Mouse (Mus musculus) lung, embryonic 15.5 days (tissue): ENCODE measurements at regions not wholly inside any gene's neighbourhood (a gene's known extent, or its start where the extent isn't known, plus 50 kb on each side); places are given as distances from the start of the nearest gene placed in this dataset.

Source experiments
- ATAC-seq: fragments of 200-750 bp; cut with Nextera tagmentation; 2 replicates; pipeline ENCODE4 v1.8.0; 2017; ENCODE audit warnings: moderate number of reproducible peaks, borderline replicate concordance; ENCODE audit not compliant: low FRiP score, low TSS enrichment; ENCODE audit errors: extremely low read depth
- H3K27ac ChIP-seq: fragments of 300-500 bp; sonication (generic); 2 replicates; pipeline ENCODE4 v1.5.1; 2015; ENCODE audit warnings: moderate library complexity, mild to moderate bottlenecking, inconsistent platforms
- H3K27me3 ChIP-seq: fragments of 300-500 bp; sonication (generic); 2 replicates; pipeline ENCODE4 v1.6.1; 2015; ENCODE audit warnings: inconsistent platforms
- H3K36me3 ChIP-seq: fragments of 300-500 bp; sonication (generic); 2 replicates; pipeline ENCODE4 v1.6.1; 2015; ENCODE audit warnings: inconsistent platforms
- H3K4me1 ChIP-seq: fragments of 300-500 bp; sonication (generic); 2 replicates; pipeline ENCODE4 v1.6.1; 2015; ENCODE audit warnings: inconsistent platforms
- H3K4me2 ChIP-seq: fragments of 300-500 bp; sonication (generic); 2 replicates; pipeline ENCODE4 v1.6.1; 2015; ENCODE audit warnings: inconsistent platforms, mild to moderate bottlenecking, moderate library complexity
- H3K4me3 ChIP-seq: fragments of 300-500 bp; sonication (generic); 2 replicates; pipeline ENCODE4 v1.5.1; 2015; ENCODE audit warnings: mild to moderate bottlenecking, inconsistent platforms
- H3K9ac ChIP-seq: fragments of 300-500 bp; sonication (generic); 2 replicates; pipeline ENCODE4 v1.6.1; 2015; ENCODE audit warnings: inconsistent platforms
- H3K9me3 ChIP-seq: fragments of 300-500 bp; sonication (generic); 2 replicates; pipeline ENCODE4 v1.6.1; 2016; ENCODE audit warnings: inconsistent platforms
- WGBS: fragments of 180-500 bp; shearing (Covaris S2); methylation state at CpG from one replicate; pipeline ENCODE4 v1.1.7; 2015; 5-methylcytosine and 5-hydroxymethylcytosine counted together

- no peaks in the 10 kb centered on the region for H3K36me3 ChIP-seq
- no peak overlapping the region for H3K4me3 ChIP-seq
- no peak overlapping the region for H3K9ac ChIP-seq
- no peaks in the 10 kb centered on the region for H3K4me1 ChIP-seq
- no peak overlapping the region for H3K27ac ChIP-seq
- no peak for ATAC-seq
- no peak overlapping the region for H3K4me2 ChIP-seq
- no peaks in the 10 kb centered on the region for H3K27me3 ChIP-seq
- H3K9me3 ChIP-seq: no peaks in the 10 kb centered on the region
- 45% methylated on average over 6 of the region's 6 CpGs for WGBS
Observed at GRCm38 (mm10) chr10:20891426-20891825, 60.9 kb upstream of the Ahi1 start.

GRCm38 (mm10) chr10:20883618-20884017, 68.7 kb upstream of the Ahi1 start:
- Histone ChIP-seq H3K4me2 (no peak overlapping the region), H3K27me3 (no peaks in the 10 kb centered on the region), H3K36me3 (no peaks in the 10 kb centered on the region), H3K27ac (no peak overlapping the region), H3K9ac (no peak overlapping the region), H3K9me3 (no peaks in the 10 kb centered on the region), H3K4me3 (no peak overlapping the region), H3K4me1 (no peaks in the 10 kb centered on the region)
- ATAC-seq: no peak
- WGBS: 84% methylated on average over 5 of the region's 5 CpGs

GRCm38 (mm10) chr10:20882599-20882998, 69.7 kb upstream of the Ahi1 start:
- no peak overlapping the region for H3K4me3 ChIP-seq
- WGBS: 88% methylated on average over 8 of the region's 8 CpGs
- no peaks in the 10 kb centered on the region for H3K27me3 ChIP-seq
- no peaks in the 10 kb centered on the region for H3K9me3 ChIP-seq
- no peaks in the 10 kb centered on the region for H3K4me1 ChIP-seq
- H3K27ac ChIP-seq: no peak overlapping the region
- H3K36me3 ChIP-seq: no peaks in the 10 kb centered on the region
- H3K4me2 ChIP-seq: no peak overlapping the region
- no peak for ATAC-seq
- H3K9ac ChIP-seq: no peak overlapping the region

DNA sequence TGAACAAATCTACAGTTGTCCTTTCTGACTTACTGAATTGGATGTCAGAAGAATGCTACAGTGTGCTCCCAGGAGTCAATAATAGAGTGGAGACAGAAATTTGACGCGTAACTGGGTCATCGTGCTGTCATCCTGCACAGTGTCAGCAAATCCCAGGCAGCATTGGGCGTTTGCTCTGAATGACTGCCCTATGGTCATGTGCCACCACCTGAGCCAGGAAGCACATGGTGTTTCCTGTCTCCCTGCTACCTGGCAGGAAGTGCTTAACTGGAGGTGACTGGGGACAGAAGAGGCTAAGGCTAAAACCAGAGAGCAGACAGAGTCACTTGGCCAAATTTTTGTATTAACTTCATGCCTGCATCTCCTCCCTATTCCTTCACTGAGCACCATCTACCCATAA, 72.1 kb upstream of the Ahi1 start:
- Histone ChIP-seq H3K9ac (no peak overlapping the region), H3K27ac (no peak overlapping the region), H3K27me3 (no peaks in the 10 kb centered on the region), H3K4me3 (no peak overlapping the region), H3K9me3 (no peaks in the 10 kb centered on the region), H3K4me1 (peaks cover 5% of the 10 kb centered on the region), H3K4me2 (no peak overlapping the region), H3K36me3 (no peaks in the 10 kb centered on the region)
- no peak for ATAC-seq
- WGBS: 82% methylated on average over 4 of the region's 4 CpGs

DNA sequence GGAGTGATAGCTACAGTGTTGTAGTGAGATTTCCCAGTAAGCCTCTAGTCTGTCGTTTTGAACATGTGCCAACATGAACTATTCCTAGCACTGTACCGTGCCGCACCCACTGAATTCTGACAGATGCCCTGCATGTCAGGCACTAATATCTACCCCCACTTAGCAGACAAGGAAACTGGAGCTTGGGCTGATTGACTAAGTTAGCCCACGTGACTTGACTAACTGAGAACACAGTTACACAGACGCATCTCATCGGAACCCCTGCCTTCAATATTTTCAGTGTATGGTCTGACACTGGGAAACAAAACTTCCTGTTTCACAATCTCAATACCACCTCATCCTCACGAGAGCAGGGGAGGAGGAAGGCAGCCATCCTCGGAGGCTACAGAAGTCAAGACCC, 72.9 kb upstream of the Ahi1 start:
- Histone ChIP-seq H3K4me3 (no peak overlapping the region), H3K4me2 (no peak overlapping the region), H3K27me3 (no peaks in the 10 kb centered on the region), H3K9ac (no peak overlapping the region), H3K9me3 (no peaks in the 10 kb centered on the region), H3K36me3 (no peaks in the 10 kb centered on the region), H3K4me1 (peaks cover 5% of the 10 kb centered on the region), H3K27ac (no peak overlapping the region)
- ATAC-seq: no peak
- 60% methylated on average over 8 of the region's 8 CpGs for WGBS

DNA sequence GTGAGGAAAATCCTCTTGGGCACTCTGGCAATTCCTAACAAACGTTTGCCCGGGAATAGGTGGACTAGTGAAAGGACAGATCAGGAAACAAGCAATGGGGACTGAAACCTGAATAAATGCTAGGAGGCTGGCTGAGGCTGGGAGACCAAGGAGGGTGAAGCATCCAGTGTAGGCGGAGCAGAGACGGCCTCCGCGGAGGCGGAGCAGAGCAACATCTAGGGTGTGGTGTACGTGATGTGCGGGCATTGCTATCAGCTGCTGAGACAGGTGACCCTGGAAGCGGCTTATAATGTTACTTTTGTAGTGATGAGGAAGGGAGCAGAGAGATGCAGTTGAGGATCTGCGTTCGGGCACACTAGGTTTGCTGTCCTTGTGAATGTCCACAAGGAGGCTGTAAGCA, 85.3 kb upstream of the Ahi1 start:
- Histone ChIP-seq H3K27me3 (no peaks in the 10 kb centered on the region), H3K9me3 (no peaks in the 10 kb centered on the region), H3K4me1 (no peaks in the 10 kb centered on the region), H3K36me3 (no peaks in the 10 kb centered on the region), H3K27ac (no peak overlapping the region), H3K4me3 (no peak overlapping the region), H3K9ac (no peak overlapping the region), H3K4me2 (no peak overlapping the region)
- no peak for ATAC-seq
- 82% methylated on average over 12 of the region's 12 CpGs for WGBS

- Histone ChIP-seq H3K27ac (no peak overlapping the region), H3K4me2 (no peak overlapping the region), H3K4me1 (no peaks in the 10 kb centered on the region), H3K9ac (no peak overlapping the region), H3K4me3 (no peak overlapping the region), H3K9me3 (no peaks in the 10 kb centered on the region), H3K27me3 (no peaks in the 10 kb centered on the region), H3K36me3 (no peaks in the 10 kb centered on the region)
- ATAC-seq: no peak
- WGBS: 63% methylated on average over 4 of the region's 4 CpGs
Observed at GRCm38 (mm10) chr10:20865031-20865430, 87.3 kb upstream of the Ahi1 start.

DNA sequence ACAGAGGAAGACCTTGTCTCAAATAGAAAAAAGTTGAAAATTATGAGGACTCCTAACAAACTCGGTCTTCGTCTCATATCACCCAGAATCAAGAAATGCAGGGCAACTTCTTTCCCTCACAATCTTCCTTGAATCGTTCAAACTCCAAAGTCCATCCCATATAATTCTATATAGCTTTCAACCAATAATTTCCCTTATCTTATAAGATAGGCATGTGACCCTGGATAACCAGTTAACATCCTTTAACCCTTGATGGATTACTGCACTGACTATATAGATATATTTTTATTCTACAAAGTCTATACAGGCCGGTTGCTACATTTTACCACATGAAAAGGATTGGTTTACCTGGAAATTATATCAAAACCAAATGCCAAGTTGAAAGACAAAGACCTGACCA, 94.9 kb upstream of the Ahi1 start:
- Histone ChIP-seq H3K4me1 (peaks cover 8% of the 10 kb centered on the region), H3K9me3 (no peaks in the 10 kb centered on the region), H3K27me3 (no peaks in the 10 kb centered on the region), H3K9ac (no peak overlapping the region), H3K4me3 (no peak overlapping the region), H3K36me3 (no peaks in the 10 kb centered on the region), H3K27ac (no peak overlapping the region), H3K4me2 (no peak overlapping the region)
- 92% methylated on average over 4 of the region's 4 CpGs for WGBS
- no peak for ATAC-seq

DNA sequence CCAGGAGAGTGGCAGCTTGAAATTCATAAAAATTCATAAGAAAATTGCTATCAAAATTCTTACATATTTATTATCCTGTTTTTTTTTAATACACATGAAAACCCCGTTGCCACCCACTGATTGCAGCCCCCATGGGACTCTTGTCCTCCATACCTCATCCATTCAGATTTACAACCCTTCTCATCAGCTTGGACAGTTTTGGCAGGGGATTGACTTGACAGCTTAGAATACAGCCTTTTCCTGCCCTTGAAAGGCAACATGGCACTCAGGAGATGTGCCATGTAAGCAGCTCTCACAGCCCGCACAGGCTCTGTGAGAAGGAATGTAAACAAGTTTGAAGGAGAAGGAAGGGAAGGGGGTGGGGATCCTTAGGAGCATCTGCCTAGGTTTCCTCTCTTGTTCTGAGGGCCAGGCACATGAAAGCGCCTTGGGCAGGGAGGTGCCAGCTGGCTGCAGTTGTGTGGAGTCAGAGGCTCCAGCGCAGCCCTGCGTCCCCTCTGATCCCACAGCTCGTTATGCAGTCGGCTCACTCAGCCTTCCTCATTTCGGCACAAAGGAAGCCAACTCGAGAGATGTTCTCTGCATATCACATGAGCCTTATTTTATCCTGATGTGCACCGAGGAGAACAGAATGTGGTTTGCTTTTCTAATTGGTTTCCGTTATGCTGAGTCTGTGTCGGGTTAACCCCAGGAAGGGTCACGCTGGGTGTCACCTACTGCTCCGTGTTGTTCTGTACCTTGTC, 97.6 kb upstream of the Ahi1 start:
- Histone ChIP-seq H3K27me3 (no peaks in the 10 kb centered on the region), H3K4me2 (peak overlapping the region; percentile 47), H3K9me3 (no peaks in the 10 kb centered on the region), H3K36me3 (no peaks in the 10 kb centered on the region), H3K9ac (no peak overlapping the region), H3K4me3 (peak overlapping the region; percentile 12; the same call in 1 of the 2 replicates), H3K4me1 (peaks cover 8% of the 10 kb centered on the region), H3K27ac (no peak overlapping the region)
- 13% methylated on average over 14 of the region's 14 CpGs for WGBS
- ATAC-seq: peak; percentile 67; the same call in 1 of the 2 replicates

- 0 out of 2 replicates have a peak, but pooled peaks cover under 1% of the 10 kb centered on the region for H3K4me1 ChIP-seq
- no peak for ATAC-seq
- no peaks in the 10 kb centered on the region for H3K36me3 ChIP-seq
- no peak overlapping the region for H3K9ac ChIP-seq
- H3K4me2 ChIP-seq: no peak overlapping the region
- H3K9me3 ChIP-seq: no peaks in the 10 kb centered on the region
- 79% methylated on average over 8 of the region's 8 CpGs for WGBS
- no peaks in the 10 kb centered on the region for H3K27me3 ChIP-seq
- no peak overlapping the region for H3K4me3 ChIP-seq
- H3K27ac ChIP-seq: no peak overlapping the region
Observed at GRCm38 (mm10) chr10:20847287-20847686, 105.1 kb upstream of the Ahi1 start.

DNA sequence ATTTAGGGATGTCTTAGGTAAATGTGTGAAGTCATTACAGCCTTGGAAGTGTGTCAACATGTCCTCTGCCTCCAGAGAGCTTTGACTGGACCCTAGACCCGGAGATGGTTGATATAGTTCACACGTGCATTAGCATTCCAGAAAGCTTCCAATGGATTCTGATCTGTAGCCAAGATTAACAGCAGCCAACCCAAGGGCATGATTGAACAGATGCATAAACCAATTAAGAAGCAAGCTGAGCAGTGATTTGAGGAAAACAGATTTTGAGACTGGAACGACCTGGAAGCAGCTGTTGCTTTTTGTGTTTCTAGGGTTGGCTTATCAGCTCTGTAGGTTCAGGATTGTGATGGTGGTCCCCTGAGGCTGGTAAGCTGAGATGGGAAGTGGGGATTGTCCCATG, 109.1 kb upstream of the Ahi1 start:
- 42% methylated on average over 3 of the region's 3 CpGs for WGBS

GRCm38 (mm10) chr10:20842131-20842530, 110.2 kb upstream of the Ahi1 start:
- no peaks in the 10 kb centered on the region for H3K36me3 ChIP-seq
- H3K27ac ChIP-seq: no peak overlapping the region
- no peaks in the 10 kb centered on the region for H3K27me3 ChIP-seq
- 71% methylated on average over 1 of the region's 1 CpGs for WGBS
- no peak overlapping the region for H3K4me3 ChIP-seq
- H3K4me2 ChIP-seq: no peak overlapping the region
- no peak overlapping the region for H3K9ac ChIP-seq
- H3K4me1 ChIP-seq: 0 out of 2 replicates have a peak, but pooled peaks cover 3% of the 10 kb centered on the region
- no peak for ATAC-seq
- H3K9me3 ChIP-seq: no peaks in the 10 kb centered on the region

More for the DNA sequence above, 109.1 kb upstream of the Ahi1 start:
- Histone ChIP-seq H3K36me3 (no peaks in the 10 kb centered on the region), H3K9me3 (no peaks in the 10 kb centered on the region), H3K4me1 (0 out of 2 replicates have a peak, but pooled peaks cover 3% of the 10 kb centered on the region), H3K4me3 (no peak overlapping the region), H3K4me2 (no peak overlapping the region), H3K27ac (no peak overlapping the region), H3K27me3 (no peaks in the 10 kb centered on the region), H3K9ac (no peak overlapping the region)
- ATAC-seq: no peak
